Mouse (Mus musculus) lung, adult 2 months (tissue): ENCODE measurements around the gene Slc16a5.

Source experiments
- CTCF ChIP-seq: fragments of 200-500 bp; IDR thresholded peaks from 2 replicates; pipeline ENCODE4 v1.5.1; 2011; ENCODE audit warnings: mild to moderate bottlenecking, low read length, control low read depth; ENCODE audit not compliant: insufficient read depth
- POLR2A ChIP-seq: fragments of 200-500 bp; IDR thresholded peaks from 2 replicates; pipeline ENCODE4 v1.6.1; 2011; ENCODE audit warnings: low read depth, mild to moderate bottlenecking, control low read depth, low read length, borderline replicate concordance; ENCODE audit errors: extremely low read depth

- no peak for TF ChIP-seq POLR2A
- no peak for TF ChIP-seq CTCF
These were observed 40.4 kb downstream of the Slc16a5 start for GRCm38 (mm10) chr11:115502636-115503035.
